Mouse (Mus musculus): Measurements from ENCODE around the gene L3hypdh. TPM values are rescaled to one million over a fixed set of nuclear protein-coding genes. Genes with fewer than 3 reads are reported as not detected.

The L3hypdh gene
- total RNA-seq, 1 experiment, result 1.8 TPM

GRCm38 (mm10) chr12:72031171-72031570 lies 54.1 kb downstream of the L3hypdh start:
- Histone ChIP-seq H3K27ac (ENCODE audit: insufficient read depth, low read depth, low read length, poor library complexity, severe bottlenecking) (no peak overlapping the region), H3K4me3 (ENCODE audit: insufficient read depth in 1 of 2, low read depth in 1 of 2, low read length in 2 of 2, poor library complexity in 1 of 2, severe bottlenecking in 1 of 2) (no peak overlapping the region), H3K36me3 (ENCODE audit: control insufficient read depth, insufficient read depth, low read length, poor library complexity, severe bottlenecking) (no peaks in the 10 kb centered on the region), H3K4me1 (ENCODE audit: control insufficient read depth in 2 of 2, insufficient read depth in 2 of 2, low read length in 2 of 2, poor library complexity in 1 of 2) (no peaks in the 10 kb centered on the region), H3K9ac (ENCODE audit: insufficient read depth, low read depth, low read length, poor library complexity, severe bottlenecking) (no peak overlapping the region), H3K9me3 (ENCODE audit: control insufficient read depth, insufficient read depth, low read depth, low read length) (no peaks in the 10 kb centered on the region)
- no peak for TF ChIP-seq ZNF384 (IDR thresholded peaks at IDR 0.05; ENCODE audit: low read depth, low read length)
- in situ Hi-C loops (cut with MboI; ENCODE audit: low sequenced_read_pairs in 2 of 2, unreplicated experiment in 2 of 2), result loop anchor here in 1 of 2 experiments (25.0 kb wide), 1 partner anchor 269 kb away; no protein-coding TSS in a partner anchor
- DNase-seq (ENCODE audit: low read depth, low spot score), result no peak

DNA sequence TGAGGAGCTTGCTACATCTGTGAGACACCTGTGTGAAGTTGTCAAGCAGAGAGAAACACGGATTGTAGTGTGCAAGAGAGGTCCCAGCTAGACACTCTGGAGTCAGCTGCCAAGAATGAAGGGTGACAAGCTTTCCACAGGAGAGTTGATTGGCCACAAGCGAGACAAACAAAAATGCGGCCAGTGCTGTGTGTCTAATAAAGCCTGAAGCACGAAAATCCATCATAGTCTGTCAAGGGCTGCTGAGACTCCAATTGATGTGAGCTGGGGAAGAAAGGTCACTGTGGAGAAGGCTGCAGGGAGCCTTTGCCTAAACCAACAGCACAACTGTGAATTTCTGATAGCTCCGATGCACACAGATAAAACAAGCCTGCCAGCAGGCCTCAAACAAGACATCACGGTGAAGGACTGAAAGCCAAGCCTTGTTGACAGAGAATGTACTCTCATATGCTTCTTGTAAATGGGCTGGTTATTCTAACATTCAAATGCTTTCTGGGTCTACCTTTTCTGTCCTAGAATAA lies 59.9 kb downstream of the L3hypdh start:
- Histone ChIP-seq H3K4me1 (ENCODE audit: control insufficient read depth in 2 of 2, insufficient read depth in 2 of 2, low read length in 2 of 2, poor library complexity in 1 of 2) (no peaks in the 10 kb centered on the region), H3K4me3 (ENCODE audit: insufficient read depth in 1 of 2, low read depth in 1 of 2, low read length in 2 of 2, poor library complexity in 1 of 2, severe bottlenecking in 1 of 2) (no peak overlapping the region), H3K9ac (ENCODE audit: insufficient read depth, low read depth, low read length, poor library complexity, severe bottlenecking) (no peak overlapping the region), H3K36me3 (ENCODE audit: control insufficient read depth, insufficient read depth, low read length, poor library complexity, severe bottlenecking) (no peaks in the 10 kb centered on the region), H3K27ac (ENCODE audit: insufficient read depth, low read depth, low read length, poor library complexity, severe bottlenecking) (no peak overlapping the region), H3K9me3 (ENCODE audit: control insufficient read depth, insufficient read depth, low read depth, low read length) (no peaks in the 10 kb centered on the region)
- no peak for TF ChIP-seq ZNF384 (IDR thresholded peaks at IDR 0.05; ENCODE audit: low read depth, low read length)
- TF ChIP-seq ZC3H11A (IDR thresholded peaks at IDR 0.05; ENCODE audit: borderline replicate concordance, low read depth, low read length), result no peak
- no peak for TF ChIP-seq CHD2 (IDR thresholded peaks at IDR 0.05; ENCODE audit: low read depth, low read length)
- TF ChIP-seq HCFC1 (IDR thresholded peaks at IDR 0.05; ENCODE audit: borderline replicate concordance, insufficient read depth, low read length), result no peak
- no peak for TF ChIP-seq MAFK (IDR thresholded peaks at IDR 0.05; ENCODE audit: insufficient read depth, low read depth, low read length)
- in situ Hi-C loops (cut with MboI; ENCODE audit: low sequenced_read_pairs in 2 of 2, unreplicated experiment in 2 of 2), result loop anchor here in 1 of 2 experiments (25.0 kb wide), 1 partner anchor 263 kb away; no protein-coding TSS in a partner anchor
- no peak for DNase-seq (ENCODE audit: low read depth, low spot score)

DNA sequence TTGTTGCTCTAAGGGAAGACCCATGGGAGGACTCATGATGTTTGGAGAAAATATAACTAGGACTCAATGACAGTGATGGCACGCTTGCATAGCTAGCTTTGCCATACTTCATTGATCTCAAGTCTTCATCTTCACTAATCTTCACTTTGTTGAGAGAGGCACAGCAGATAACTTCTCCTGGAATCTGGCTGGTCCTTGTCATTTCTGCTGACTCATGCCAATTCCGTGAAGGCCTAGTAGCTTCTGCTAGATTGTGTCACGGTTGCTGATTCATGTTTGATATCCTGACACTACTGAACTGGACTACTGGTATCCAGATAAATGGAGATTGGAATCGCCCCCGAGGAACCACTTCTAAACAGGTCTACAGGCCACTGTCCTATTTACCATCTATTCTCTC lies 61.7 kb downstream of the L3hypdh start:
- DNase-seq (ENCODE audit: low read depth, low spot score), result no peak
- no peaks in the 10 kb centered on the region for H3K9me3 ChIP-seq (ENCODE audit: control insufficient read depth, insufficient read depth, low read depth, low read length)
- H3K27ac ChIP-seq (ENCODE audit: insufficient read depth, low read depth, low read length, poor library complexity, severe bottlenecking), result no peak overlapping the region
- H3K9ac ChIP-seq (ENCODE audit: insufficient read depth, low read depth, low read length, poor library complexity, severe bottlenecking), result no peak overlapping the region
- TF ChIP-seq ZNF384 (IDR thresholded peaks at IDR 0.05; ENCODE audit: low read depth, low read length) (no peak), MAFK (IDR thresholded peaks at IDR 0.05; ENCODE audit: insufficient read depth, low read depth, low read length) (peak; percentile 61; the same call in 1 of the 2 replicates)
- no peaks in the 10 kb centered on the region for H3K36me3 ChIP-seq (ENCODE audit: control insufficient read depth, insufficient read depth, low read length, poor library complexity, severe bottlenecking)
- in situ Hi-C loops (cut with MboI; ENCODE audit: low sequenced_read_pairs in 2 of 2, unreplicated experiment in 2 of 2), result no loop called here
- H3K4me3 ChIP-seq (ENCODE audit: insufficient read depth in 1 of 2, low read depth in 1 of 2, low read length in 2 of 2, poor library complexity in 1 of 2, severe bottlenecking in 1 of 2), result no peak overlapping the region
- no peaks in the 10 kb centered on the region for H3K4me1 ChIP-seq (ENCODE audit: control insufficient read depth in 2 of 2, insufficient read depth in 2 of 2, low read length in 2 of 2, poor library complexity in 1 of 2)

Other genes with a start within 250 kb of the L3hypdh start
- gene Gpr135, start 14.3 kb downstream of the L3hypdh start, total RNA-seq (2012; rRNA removed), result 2.7 and 4.2 TPM in 2 replicates
- gene Jkamp, start 150 bp upstream of the L3hypdh start, total RNA-seq (2012; rRNA removed), result 33.2 and 48.3 TPM in 2 replicates
- gene Ccdc175, start 99.6 kb upstream of the L3hypdh start, total RNA-seq (2012; rRNA removed), result 0.09 and 0.16 TPM in 2 replicates